Mouse (Mus musculus) frontal cortex, postnatal 25 days (tissue): Measurements from ENCODE around the gene Drosha.

Source experiments
- DNase-seq, 2 experiments: peaks; one replicate each; pipeline ENCODE4 v3.0.0; 2022; ENCODE audit warnings: low spot score in 2 of 2

Gene Drosha

GRCm38 (mm10) chr15:12832599-12832998 lies 8.0 kb downstream of the Drosha start:
- no peak for DNase-seq

GRCm38 (mm10) chr15:12833385-12833784 lies 8.8 kb downstream of the Drosha start:
- no peak for DNase-seq

GRCm38 (mm10) chr15:12834231-12834630 lies 9.6 kb downstream of the Drosha start:
- DNase-seq = no peak

DNA sequence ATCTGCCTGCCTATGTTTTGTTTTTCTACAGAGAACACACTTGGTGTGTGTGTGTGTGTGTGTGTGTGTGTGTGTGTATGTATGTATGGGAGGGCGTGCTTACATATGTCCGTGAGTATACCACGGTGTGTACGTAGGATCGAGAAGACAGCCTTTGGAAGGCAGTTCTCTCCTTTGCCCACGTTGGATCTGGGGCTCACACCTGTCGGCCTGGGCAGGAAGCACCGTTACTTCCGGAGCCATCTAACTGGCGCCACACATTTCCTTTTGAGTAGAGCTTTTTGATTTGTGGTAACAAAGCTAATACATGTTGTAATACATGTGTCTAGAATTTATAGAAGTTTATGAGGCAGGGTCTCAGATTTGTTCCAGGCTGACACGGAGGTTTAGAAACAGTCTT lies 16.1 kb downstream of the Drosha start:
- DNase-seq = no peak

GRCm38 (mm10) chr15:12842833-12843232 lies 18.2 kb downstream of the Drosha start:
- no peak for DNase-seq

DNA sequence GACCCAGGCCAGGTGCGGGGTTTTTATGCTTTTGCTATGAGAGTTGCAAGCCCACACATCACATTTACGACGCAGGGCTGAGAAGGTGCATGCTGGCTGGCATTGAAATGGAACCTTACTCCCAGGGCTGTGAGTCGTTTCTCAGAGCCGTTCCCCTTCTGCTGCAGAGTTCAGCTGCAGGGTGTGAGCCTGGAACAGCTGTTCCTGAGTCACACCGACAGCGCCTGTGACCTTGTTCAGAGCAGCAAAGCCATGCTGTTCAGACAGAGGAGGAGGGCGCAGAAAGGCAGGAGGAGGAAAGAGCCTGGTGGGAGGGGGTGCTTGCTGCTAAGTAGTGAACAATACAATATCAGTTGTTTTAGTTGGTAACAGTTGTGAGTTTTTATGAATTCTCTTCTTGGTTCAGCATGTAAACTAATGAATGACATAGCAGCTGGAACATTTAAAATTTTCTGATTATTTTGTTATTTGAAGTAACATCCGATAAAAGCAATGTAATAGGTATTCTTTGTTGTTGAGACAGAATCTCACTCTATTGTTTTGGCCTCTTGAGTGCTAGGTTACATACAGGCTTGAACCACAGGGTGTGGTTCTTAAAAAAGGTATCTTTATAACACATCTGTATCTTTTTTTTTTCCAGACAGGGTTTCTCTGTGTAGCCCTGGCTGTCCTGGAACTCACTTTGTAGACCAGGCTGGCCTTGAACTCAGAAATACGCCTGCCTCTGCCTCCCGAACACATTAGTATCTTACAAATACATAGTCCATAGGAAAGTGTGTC lies 23.8 kb downstream of the Drosha start:
- DNase-seq = no peak

DNA sequence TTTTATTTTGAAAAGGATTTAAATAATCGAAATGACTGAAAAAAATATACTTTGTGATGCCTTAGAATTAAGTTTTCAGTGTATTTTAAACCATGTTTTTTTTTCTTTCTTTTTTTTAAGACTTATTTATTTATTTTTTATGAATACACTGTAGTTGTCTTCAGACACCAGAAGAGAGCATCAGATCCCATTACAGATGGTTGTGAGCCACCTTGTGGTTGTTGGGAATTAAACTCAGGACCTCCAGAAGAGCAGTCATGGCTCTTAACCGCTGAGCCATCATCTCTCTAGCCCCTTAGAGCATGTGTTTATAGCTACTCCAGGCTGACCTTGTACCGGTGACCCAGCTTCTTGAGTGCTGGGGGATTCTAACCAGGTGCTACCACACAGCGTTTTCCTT lies 24.8 kb downstream of the Drosha start:
- DNase-seq = no peak

DNA sequence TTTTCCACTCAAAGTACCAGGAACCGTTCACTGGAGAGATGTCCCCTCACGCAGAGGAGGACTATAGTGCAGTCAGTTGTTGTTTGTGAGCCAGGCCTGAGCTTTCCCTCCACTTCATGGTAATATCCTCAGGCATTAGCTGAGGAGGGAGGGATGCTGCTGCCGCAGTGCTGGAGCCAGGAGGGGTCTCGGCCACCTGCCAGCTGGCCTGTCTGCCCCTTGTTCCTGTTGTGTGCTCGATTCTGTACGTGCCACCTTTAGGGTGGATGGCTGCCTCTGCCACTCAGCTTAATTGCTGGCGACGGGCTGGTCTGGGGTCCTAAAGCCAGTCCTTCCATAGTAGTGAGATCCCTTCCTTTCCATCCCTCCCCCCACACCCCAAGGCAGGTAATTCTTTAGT lies 28.9 kb downstream of the Drosha start:
- DNase-seq = no peak

- no peak for DNase-seq
These were observed 32.2 kb downstream of the Drosha start for GRCm38 (mm10) chr15:12856780-12857179.

DNA sequence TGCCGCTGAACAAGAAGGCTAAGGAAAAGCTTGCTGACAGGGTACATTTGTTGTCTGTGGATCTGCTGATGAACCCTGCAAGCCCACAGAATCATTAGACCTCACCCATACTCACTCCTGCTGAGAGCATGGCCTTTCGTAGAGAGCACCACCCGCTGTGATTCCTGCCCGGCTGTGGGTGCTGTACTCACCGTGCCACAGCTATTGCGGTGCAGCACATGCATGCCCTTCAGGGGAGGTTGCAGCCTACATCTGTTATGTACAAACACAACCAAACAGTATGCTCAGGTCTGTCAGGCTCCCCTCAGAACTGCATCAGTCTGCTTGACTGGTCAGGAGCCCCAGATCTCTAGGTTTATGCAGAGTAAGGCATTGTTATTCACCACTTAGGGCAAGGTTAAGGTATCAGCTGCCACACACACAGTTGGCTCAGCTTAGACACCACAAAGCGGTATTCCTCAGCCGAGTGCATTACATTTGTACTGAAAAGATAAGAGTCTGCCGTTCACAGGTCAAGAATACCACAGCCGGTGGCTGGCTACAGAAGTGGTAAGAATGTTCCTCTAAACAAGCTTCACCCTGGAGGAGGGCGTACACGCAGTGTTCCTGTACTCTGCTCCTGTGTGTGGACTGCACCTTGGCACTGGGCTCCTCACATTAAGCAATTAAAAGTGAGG lies 33.4 kb downstream of the Drosha start:
- no peak for DNase-seq

DNA sequence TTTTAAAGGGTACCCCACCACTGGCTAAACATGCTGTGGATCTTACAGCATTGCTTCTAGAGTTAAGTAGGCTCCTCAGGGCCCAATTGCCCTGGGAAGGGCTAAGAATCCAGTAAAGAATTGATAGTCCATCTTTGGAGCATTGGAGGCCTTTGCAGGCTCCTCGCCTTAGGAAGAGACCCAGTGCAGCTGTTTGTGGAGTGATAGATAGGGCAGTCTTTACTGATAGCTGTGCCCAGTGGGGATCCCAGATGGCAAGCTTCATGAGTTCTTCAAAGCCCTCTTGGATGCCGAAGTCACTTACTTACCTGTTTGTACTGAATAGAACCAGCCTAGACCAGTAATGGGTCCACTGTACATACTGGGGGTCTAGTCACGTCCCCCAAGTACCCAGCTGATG lies 34.0 kb downstream of the Drosha start:
- no peak for DNase-seq

- DNase-seq = no peak
These were observed 37.4 kb downstream of the Drosha start for GRCm38 (mm10) chr15:12862061-12862460.

- no peak for DNase-seq
These were observed 39.1 kb downstream of the Drosha start for GRCm38 (mm10) chr15:12863669-12864068.

GRCm38 (mm10) chr15:12865595-12866314 lies 41.1 kb downstream of the Drosha start:
- no peak for DNase-seq

- no peak for DNase-seq
These were observed 42.7 kb downstream of the Drosha start for GRCm38 (mm10) chr15:12867269-12867668.

DNA sequence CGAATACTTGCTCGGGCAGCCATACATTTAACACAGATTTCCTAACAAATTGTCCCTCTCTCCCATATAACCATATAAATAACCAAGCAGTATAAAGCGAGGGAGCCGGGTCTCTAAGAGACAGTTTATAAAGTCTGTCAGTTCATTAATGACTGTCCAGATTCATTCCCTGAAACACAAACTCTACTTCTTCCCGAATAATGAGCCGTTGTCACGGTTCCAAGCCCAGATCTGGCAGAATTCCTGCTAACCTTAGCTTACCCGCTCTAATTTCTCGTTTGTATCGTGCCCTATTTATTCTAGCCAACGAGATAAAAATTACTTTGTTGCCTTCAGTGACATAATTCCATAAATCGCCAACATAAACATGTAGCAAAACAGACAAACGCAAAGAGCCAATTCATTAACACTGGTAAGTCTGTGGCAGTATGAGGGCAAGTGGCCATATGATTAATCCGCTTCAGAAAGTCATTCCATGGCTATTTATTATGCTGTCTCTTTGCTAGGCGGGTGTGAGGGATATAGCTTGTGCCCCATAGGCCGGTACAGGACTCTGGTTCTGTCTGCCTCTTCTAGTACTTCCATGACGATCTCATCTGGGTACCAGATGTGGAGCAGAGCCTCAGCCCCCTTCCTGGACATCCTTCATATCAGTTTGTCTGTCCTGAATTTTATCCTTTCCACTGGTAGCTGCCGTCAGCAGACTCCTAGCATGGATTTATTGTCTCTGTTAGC lies 51.0 kb downstream of the Drosha start:
- no peak for DNase-seq

- DNase-seq = no peak
These were observed 51.7 kb downstream of the Drosha start for GRCm38 (mm10) chr15:12876266-12876665.

DNA sequence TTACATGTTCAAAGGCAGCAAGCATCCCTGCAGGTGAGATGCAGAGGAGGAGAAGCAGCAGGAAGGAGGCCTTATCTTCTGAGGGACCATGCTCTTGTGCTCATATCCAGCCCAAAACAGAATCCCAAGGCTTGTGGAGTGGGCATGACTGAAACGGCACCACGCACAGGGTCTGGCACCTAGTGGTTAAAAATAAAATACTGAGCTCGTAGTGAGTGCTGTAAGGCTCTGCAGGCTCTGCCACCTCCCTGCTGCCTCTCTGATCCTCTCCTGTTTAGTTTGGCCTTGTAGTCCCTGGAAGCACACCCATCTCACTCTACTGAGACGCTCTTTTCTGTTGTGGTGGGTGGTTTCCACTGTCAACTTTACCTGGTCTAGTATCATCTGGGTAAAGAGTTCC lies 52.3 kb downstream of the Drosha start:
- no peak for DNase-seq

DNA sequence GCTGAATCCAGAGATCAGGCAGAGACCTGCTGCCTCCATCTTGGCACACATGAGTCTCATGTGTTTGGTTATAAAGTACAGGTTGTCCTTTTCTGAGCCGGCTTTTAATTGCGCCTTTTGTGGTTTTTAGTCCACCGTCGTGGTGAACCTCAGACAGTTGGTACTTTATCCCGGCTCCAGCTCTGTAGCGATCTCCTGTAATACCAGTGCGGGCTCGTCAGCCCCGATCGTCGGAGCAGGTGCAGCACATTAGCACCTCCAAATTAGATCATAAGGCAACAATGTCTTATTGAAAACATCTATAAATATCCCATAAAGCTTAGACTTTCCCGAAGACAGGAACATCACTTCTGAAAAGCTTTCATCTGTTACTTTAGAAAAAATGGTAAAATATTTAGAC lies 53.3 kb downstream of the Drosha start:
- DNase-seq = no peak

DNA sequence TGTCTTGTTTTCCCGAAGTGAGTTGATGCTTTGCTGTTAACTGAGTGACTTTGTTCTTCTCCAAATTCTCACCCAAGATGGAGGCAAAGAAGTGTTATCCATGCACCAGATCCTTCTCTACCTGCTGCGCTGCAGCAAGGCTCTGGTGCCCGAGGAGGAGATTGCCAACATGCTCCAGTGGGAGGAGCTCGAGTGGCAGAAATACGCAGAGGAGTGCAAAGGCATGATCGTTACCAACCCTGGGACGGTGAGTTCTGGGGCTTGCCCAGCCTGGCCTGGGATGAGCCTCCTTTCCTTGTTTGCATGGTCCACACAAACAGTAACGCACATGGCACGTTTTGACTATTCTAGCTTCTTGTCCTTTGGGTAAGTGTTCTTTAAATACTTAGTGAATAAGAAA lies 54.0 kb downstream of the Drosha start:
- DNase-seq = no peak

DNA sequence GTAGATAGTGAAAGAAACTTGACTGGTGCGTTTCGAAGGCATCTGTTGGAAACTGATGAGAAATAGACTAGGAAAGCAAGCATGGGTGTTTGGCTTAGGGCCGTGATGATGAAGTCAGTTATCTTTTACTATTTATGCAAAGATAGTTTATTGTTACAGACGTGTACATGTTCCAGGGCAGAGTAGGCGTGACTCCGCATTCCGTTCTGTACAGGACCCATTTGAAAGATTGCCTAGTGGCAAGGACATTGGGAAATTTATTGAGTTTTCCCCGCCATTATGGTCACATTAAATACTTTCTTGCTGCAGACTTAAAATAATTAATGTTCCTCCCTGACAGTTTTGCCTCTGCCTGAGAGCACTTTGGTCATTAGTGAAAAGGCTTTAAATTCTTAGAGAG lies 55.3 kb downstream of the Drosha start:
- DNase-seq = no peak

- no peak for DNase-seq
These were observed 60.2 kb downstream of the Drosha start for GRCm38 (mm10) chr15:12884855-12885254.
